Mouse (Mus musculus): ENCODE measurements around the gene Gpr55. TPM values are rescaled to one million over a fixed set of nuclear protein-coding genes. Genes with fewer than 3 reads are reported as not detected.

Gene Gpr55
- polyA plus RNA-seq, 1 experiment: not detected

- Histone ChIP-seq H3K27ac (ENCODE audit: insufficient read depth, low read depth, low read length) (no peak overlapping the region), H3K4me3 (ENCODE audit: insufficient read depth, low read length) (no peak overlapping the region), H3K4me1 (ENCODE audit: control insufficient read depth, insufficient read depth, low read length) (peaks cover 43% of the 10 kb centered on the region)
- no peak for TF ChIP-seq POLR2A (IDR thresholded peaks at IDR 0.05; ENCODE audit: borderline replicate concordance, low read depth, low read length)
- TF ChIP-seq CTCF (IDR thresholded peaks at IDR 0.05; ENCODE audit: low read depth, low read length): no peak
These were observed 58.7 kb downstream of the Gpr55 start for GRCm38 (mm10) chr1:85902108-85902561.

- Histone ChIP-seq H3K27ac (ENCODE audit: insufficient read depth, low read depth, low read length) (no peak overlapping the region), H3K4me3 (ENCODE audit: insufficient read depth, low read length) (no peak overlapping the region), H3K4me1 (ENCODE audit: control insufficient read depth, insufficient read depth, low read length) (peaks cover 49% of the 10 kb centered on the region)
- TF ChIP-seq CTCF (IDR thresholded peaks at IDR 0.05; ENCODE audit: low read depth, low read length): no peak
- no peak for TF ChIP-seq POLR2A (IDR thresholded peaks at IDR 0.05; ENCODE audit: borderline replicate concordance, low read depth, low read length)
These were observed 59.2 kb downstream of the Gpr55 start for GRCm38 (mm10) chr1:85901516-85902107.

GRCm38 (mm10) chr1:85900521-85901333, 60.1 kb downstream of the Gpr55 start:
- H3K4me3 ChIP-seq (ENCODE audit: insufficient read depth, low read length): no peak overlapping the region
- no peak for TF ChIP-seq CTCF (IDR thresholded peaks at IDR 0.05; ENCODE audit: low read depth, low read length)
- TF ChIP-seq POLR2A (IDR thresholded peaks at IDR 0.05; ENCODE audit: borderline replicate concordance, low read depth, low read length): no peak
- H3K4me1 ChIP-seq (ENCODE audit: control insufficient read depth, insufficient read depth, low read length): peaks cover 57% of the 10 kb centered on the region
- H3K27ac ChIP-seq (ENCODE audit: insufficient read depth, low read depth, low read length): peak overlapping the region; percentile 61

GRCm38 (mm10) chr1:85899388-85899761, 61.4 kb downstream of the Gpr55 start:
- H3K4me3 ChIP-seq (ENCODE audit: insufficient read depth, low read length): no peak overlapping the region
- TF ChIP-seq CTCF (IDR thresholded peaks at IDR 0.05; ENCODE audit: low read depth, low read length) (peak; percentile 26; the same call in 1 of the 2 replicates), POLR2A (IDR thresholded peaks at IDR 0.05; ENCODE audit: borderline replicate concordance, low read depth, low read length) (no peak)
- H3K4me1 ChIP-seq (ENCODE audit: control insufficient read depth, insufficient read depth, low read length): peaks cover 58% of the 10 kb centered on the region
- no peak overlapping the region for H3K27ac ChIP-seq (ENCODE audit: insufficient read depth, low read depth, low read length)

GRCm38 (mm10) chr1:85898761-85899387, 61.9 kb downstream of the Gpr55 start:
- Histone ChIP-seq H3K4me1 (ENCODE audit: control insufficient read depth, insufficient read depth, low read length) (peaks cover 61% of the 10 kb centered on the region), H3K27ac (ENCODE audit: insufficient read depth, low read depth, low read length) (no peak overlapping the region), H3K4me3 (ENCODE audit: insufficient read depth, low read length) (no peak overlapping the region)
- no peak for TF ChIP-seq POLR2A (IDR thresholded peaks at IDR 0.05; ENCODE audit: borderline replicate concordance, low read depth, low read length)
- TF ChIP-seq CTCF (IDR thresholded peaks at IDR 0.05; ENCODE audit: low read depth, low read length): no peak

GRCm38 (mm10) chr1:85897901-85898760, 62.7 kb downstream of the Gpr55 start:
- peaks cover 62% of the 10 kb centered on the region for H3K4me1 ChIP-seq (ENCODE audit: control insufficient read depth, insufficient read depth, low read length)
- TF ChIP-seq POLR2A (IDR thresholded peaks at IDR 0.05; ENCODE audit: borderline replicate concordance, low read depth, low read length) (no peak), CTCF (IDR thresholded peaks at IDR 0.05; ENCODE audit: low read depth, low read length) (no peak)
- H3K4me3 ChIP-seq (ENCODE audit: insufficient read depth, low read length): no peak overlapping the region
- no peak overlapping the region for H3K27ac ChIP-seq (ENCODE audit: insufficient read depth, low read depth, low read length)

GRCm38 (mm10) chr1:85896781-85897700, 63.8 kb downstream of the Gpr55 start:
- H3K27ac ChIP-seq (ENCODE audit: insufficient read depth, low read depth, low read length): no peak overlapping the region
- TF ChIP-seq POLR2A (IDR thresholded peaks at IDR 0.05; ENCODE audit: borderline replicate concordance, low read depth, low read length) (no peak), CTCF (IDR thresholded peaks at IDR 0.05; ENCODE audit: low read depth, low read length) (no peak)
- H3K4me1 ChIP-seq (ENCODE audit: control insufficient read depth, insufficient read depth, low read length): peaks cover 62% of the 10 kb centered on the region
- no peak overlapping the region for H3K4me3 ChIP-seq (ENCODE audit: insufficient read depth, low read length)

GRCm38 (mm10) chr1:85896110-85896509, 64.7 kb downstream of the Gpr55 start:
- peaks cover 55% of the 10 kb centered on the region for H3K4me1 ChIP-seq (ENCODE audit: control insufficient read depth, insufficient read depth, low read length)
- TF ChIP-seq CTCF (IDR thresholded peaks at IDR 0.05; ENCODE audit: low read depth, low read length) (no peak), POLR2A (IDR thresholded peaks at IDR 0.05; ENCODE audit: borderline replicate concordance, low read depth, low read length) (no peak)
- H3K27ac ChIP-seq (ENCODE audit: insufficient read depth, low read depth, low read length): peak overlapping the region; percentile 68
- H3K4me3 ChIP-seq (ENCODE audit: insufficient read depth, low read length): peak overlapping the region; percentile 78; the same call in 1 of the 2 replicates

Data from bone marrow macrophage, adult 2 months (primary cell).